Mouse (Mus musculus): ENCODE measurements at regions not wholly inside any gene's neighbourhood (a gene's known extent, or its start where the extent isn't known, plus 50 kb on each side); places are given as distances from the start of the nearest gene placed in this dataset.

- in situ Hi-C loops (cut with MboI, MseI), result no loop called here
Measured at GRCm38 (mm10) chr3:159282594-159282993, 212.6 kb upstream of the Depdc1a start.

- in situ Hi-C loops (cut with MboI, MseI), result no loop called here
Measured at GRCm38 (mm10) chr3:159317471-159317870, 177.8 kb upstream of the Depdc1a start.

GRCm38 (mm10) chr3:159348053-159348452, 147.2 kb upstream of the Depdc1a start:
- in situ Hi-C loops (cut with MboI, MseI), result no loop called here

GRCm38 (mm10) chr3:159353730-159354129, 141.5 kb upstream of the Depdc1a start:
- in situ Hi-C loops (cut with MboI, MseI), result no loop called here

GRCm38 (mm10) chr3:159373177-159373576, 122.1 kb upstream of the Depdc1a start:
- in situ Hi-C loops (cut with MboI, MseI), result loop anchor here (5.0 kb wide), 1 partner anchor 101 kb away; no protein-coding TSS in a partner anchor

Data from T-helper 1 cell (primary cell).